Mouse (Mus musculus) thymus, adult 18-20 months (tissue): Measurements from ENCODE around the gene Mrps12.

Experiments used
- DNase-seq, 2 experiments: peaks; one replicate each; pipeline ENCODE4 v3.0.0; 2022; ENCODE audit warnings: mixed read lengths in 2 of 2

Mrps12 gene

DNA sequence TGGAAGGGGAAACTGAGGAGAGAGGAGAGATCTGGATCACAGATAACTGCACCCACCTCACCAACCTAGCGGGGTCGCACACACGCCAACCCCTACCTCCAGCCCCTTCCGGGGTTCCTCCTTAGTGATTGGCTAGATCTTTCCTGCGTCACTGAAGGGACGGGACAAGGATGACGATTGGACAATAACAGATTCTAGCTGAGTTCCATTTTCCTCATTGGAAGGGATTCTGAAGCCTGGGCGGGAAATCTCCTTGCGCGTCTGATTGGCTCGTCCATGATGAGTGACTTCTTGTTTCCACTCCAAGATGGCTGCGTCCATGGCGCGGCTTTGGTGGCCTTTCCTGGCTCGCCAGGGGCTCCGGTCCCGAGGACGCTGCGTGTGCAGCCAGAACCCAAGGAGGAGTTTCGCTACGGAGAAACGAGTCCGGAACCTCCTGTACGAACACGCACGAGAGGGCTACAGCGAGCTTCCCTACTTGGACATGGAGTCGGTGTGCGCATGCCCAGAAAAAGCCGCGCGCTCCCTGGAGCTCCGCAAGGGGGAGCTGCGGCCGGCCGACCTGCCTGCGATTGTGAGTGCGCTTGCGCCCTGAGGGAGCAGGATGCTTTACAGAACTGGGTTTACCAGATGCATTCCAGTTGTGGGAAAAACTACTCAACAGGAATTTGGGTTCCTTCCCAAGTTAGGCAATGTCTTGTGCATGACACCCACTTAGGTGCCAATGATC is at the start of gene Mrps12, which contains the start of gene Sars2:
TSS of gene Mrps12 (minus strand) at position 112 of the 730 bp plus-strand sequence.
TSS of gene Sars2 (plus strand) at position 284 of the 730 bp plus-strand sequence.
- peak; percentile 88 to 96 for DNase-seq

GRCm38 (mm10) chr7:28790066-28790806 is 48.6 kb upstream of the Mrps12 start:
- DNase-seq = no peak

DNA sequence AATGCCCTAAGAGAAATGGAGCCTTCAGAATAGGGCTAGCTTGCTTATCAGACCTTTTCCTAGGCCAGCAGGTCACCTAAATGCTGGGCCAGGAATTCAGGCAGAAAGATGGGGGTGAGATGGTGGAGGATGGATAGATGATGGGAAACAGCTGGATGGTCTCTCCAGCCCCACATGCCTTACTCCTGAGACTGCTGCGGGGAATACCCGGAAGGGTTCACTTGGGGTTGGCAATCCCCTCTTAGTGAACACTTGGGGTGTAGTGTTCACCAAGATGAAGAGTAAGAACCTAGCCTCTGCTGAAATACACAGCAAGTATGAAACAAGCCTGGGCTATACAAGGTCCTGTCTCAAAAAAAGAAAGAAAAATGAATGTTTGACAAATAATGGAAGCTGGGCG is 47.6 kb upstream of the Mrps12 start:
- DNase-seq = no peak

- peak; percentile 69 to 80 for DNase-seq
Observed at GRCm38 (mm10) chr7:28788307-28789195, 46.9 kb upstream of the Mrps12 start, which contains the start of gene Rinl. TSS of gene Rinl (plus strand) at chr7:28788969.

DNA sequence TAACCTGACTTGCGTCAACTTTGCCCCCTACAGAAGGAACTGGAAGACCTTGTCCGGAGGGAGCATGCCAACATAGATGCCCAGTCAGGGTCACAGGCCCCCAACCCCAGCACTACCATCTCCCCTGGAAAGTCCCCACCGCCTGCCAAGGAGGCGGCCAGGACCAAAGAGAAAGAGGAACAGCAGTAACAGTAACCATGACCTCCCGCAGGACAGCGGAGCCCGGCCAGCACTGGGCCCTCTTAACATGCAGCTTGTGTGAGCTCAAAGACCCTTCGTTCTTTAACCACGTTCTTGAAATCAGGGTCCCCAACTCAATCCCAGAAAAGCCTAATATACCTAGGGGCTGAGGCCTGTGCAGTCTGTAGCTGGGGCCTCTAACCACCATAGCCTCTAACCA is 46.3 kb upstream of the Mrps12 start:
- DNase-seq = no peak

DNA sequence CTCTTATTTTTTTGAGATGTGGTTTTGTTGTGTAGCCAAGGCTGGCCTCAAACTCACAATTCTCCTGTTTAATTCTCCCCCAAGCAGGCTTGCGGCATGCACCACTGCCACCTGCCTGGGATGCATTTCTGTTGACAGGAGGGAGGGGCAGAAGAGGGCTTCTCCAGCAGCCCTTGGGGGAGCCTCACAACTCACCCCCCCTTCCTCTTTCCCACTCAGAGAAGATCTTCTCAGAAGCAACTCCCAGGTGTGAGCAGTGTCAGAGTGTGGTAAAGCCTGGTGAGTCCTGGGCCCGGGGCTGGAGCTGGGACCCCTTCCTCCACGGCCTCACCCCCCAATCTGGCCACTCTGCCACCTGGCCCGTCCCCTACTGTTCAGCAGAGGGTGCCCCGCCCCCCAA is 43.5 kb upstream of the Mrps12 start:
- DNase-seq = no peak

DNA sequence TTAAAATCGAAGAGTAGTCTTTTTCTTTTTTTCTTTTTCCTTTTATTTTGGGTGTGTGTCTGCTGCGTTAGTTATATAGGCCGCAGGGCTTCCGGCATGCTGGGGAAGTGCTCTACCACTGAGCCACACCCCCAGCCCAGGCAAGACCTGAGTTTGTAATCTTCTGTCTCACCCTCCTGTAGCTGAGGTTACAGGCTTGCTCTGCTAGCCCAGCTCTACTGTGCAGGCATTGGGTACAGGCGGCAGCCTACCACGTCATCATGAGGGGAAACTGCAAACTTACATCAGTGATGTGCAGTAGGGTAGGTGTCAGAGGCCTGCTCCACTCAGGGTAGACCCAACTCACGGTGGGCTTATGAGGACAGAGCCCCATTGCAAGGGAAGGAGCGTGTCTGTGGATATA is 39.6 kb upstream of the Mrps12 start:
- DNase-seq = peak; percentile 76 to 87

- peak; percentile 63 to 83 for DNase-seq
Observed at GRCm38 (mm10) chr7:28780857-28781256, 39.2 kb upstream of the Mrps12 start.

- DNase-seq = peak; percentile 81 to 90
Observed at GRCm38 (mm10) chr7:28780067-28780658, 38.5 kb upstream of the Mrps12 start.

DNA sequence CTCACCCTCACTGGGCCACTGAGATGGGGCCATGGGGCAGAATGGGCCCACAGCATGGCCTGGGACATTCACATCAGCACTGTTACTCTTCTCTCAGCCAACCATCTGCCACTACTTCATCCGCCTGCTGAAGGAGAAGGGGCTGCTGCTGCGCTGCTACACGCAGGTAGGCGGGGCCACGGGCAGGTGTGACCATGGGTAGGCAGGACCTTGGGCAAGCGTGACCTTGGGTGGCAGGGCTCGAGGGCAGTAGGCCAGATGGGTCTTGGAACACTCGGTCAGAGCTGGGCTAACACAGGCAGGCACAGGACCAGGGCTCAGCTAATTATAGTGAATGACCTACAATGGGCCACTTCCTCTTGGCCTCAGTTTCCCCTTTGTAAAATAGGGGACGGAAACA is 37.2 kb upstream of the Mrps12 start:
- DNase-seq = no peak

GRCm38 (mm10) chr7:28775129-28775528 is 33.5 kb upstream of the Mrps12 start:
- no peak for DNase-seq

DNA sequence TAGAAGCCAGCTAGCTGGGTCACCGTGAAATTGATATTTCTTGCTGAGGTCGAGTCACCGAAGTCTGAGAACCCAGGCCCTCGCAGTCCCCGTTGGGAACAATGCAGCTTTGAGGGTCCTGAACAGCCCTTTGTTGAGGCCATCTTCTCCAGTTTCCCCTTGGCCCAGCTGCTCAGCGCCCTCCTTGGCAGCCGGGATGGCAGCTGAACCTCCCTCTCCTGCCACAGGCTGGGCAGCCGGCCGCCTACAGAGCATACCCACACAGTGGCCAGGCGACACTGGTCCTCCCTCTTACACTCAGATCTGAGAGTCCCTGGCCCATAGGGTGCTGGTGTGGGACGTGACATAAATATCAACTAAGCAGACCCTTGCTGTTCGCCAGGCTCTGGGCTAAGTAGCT is 32.5 kb upstream of the Mrps12 start:
- no peak for DNase-seq

- DNase-seq = no peak
Observed at GRCm38 (mm10) chr7:28773163-28773562, 31.5 kb upstream of the Mrps12 start.

DNA sequence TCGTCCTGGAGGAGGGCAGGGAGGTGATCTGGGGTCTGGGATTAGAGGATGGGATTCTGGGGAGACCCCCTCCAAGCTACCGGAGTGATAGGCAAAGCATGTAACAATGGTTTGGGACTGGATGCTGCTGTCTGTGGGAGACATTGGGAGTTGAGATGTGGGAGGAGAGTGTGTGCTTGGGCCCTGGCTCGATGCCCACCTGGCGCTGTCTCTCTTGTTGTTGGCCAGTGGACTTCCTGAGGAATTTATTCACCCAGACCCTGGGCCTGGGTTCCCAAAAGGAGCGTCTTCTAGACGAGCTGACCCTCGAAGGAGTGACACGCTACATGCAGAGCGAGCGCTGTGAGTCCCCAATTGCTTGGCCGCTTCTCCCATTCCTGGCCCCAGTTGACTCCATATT is 30.2 kb upstream of the Mrps12 start:
- DNase-seq = no peak

DNA sequence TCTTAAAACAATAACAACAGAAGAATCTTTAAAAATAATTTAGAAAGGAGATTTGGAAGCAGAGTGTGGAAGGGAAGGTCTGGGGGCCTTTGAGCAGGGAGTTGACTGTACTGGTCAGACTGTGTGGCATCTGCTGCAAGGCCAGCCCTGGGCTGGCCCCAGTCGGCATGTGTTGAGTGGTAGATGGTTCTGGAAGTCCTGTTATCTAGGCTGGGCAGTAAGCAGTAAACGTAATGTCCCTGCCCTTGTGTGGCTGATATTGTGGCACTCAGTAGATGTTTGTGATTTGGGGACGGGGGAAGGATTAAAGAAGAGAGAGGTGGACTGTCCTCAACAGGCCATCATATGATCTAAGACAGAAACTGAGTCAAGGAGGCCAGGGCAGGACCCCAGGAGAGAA is 28.7 kb upstream of the Mrps12 start:
- DNase-seq = no peak

GRCm38 (mm10) chr7:28769414-28769958 is 27.9 kb upstream of the Mrps12 start:
- no peak for DNase-seq

- DNase-seq = no peak
Observed at GRCm38 (mm10) chr7:28767462-28767965, 25.9 kb upstream of the Mrps12 start, which contains the start of gene Nfkbib. TSS of gene Nfkbib (minus strand) at chr7:28767512.

DNA sequence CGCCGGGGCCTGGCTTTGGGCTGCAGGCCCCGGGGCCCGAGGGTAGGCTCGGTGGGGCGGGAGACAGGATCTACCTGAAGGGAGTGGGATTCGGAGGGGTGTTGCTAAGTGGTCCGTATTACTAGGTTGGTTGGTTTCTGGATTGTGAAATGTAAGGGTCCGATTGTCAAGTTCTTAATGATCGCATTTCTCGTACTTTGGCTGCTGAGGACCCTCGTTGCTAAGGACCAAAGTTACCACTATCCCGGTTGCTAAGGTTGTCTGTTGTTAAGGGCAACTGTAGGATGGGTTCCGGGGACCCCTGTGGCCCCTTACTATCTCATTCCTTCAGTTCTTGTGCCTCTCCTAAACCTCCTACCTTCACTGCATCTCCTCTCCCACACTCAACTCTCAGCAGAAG is 25.3 kb upstream of the Mrps12 start:
- no peak for DNase-seq

GRCm38 (mm10) chr7:28766173-28766879 is 24.7 kb upstream of the Mrps12 start, which contains the start of gene Sirt2:
TSS of gene Sirt2 (plus strand) at chr7:28766735.
- DNase-seq = peak; percentile 94 to 98

- no peak for DNase-seq
Observed at GRCm38 (mm10) chr7:28765211-28765610, 23.6 kb upstream of the Mrps12 start.

DNA sequence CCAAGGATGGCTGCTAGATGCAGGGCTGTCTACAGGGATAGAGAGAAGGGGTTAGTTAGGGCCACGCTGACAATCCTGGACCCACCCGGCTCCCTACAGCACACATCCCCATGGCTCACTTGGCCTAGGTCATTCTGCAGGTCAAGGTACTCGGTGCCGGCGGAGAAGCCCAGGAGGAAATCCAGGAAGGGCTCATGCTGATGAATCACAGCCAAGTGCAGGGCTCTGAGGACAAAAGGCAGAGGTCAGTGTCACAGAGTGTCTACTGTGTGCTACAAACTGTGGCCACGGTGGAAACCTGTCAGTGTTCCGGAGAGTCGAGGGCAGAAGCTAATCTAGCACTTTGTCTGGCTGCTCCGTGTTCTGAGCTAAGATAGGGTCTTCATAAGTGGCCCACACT is 20.3 kb upstream of the Mrps12 start:
- no peak for DNase-seq
